Mouse (Mus musculus) midbrain, embryonic 16.5 days (tissue): ENCODE results near the gene Limch1. TPM values are rescaled to one million over a fixed set of nuclear protein-coding genes. Genes with fewer than 3 reads are reported as not detected.

Experiments used
- ATAC-seq: fragments of 200-750 bp; cut with Nextera tagmentation; 2 replicates; pipeline ENCODE4 v1.8.0; 2017; ENCODE audit warnings: moderate TSS enrichment
- H3K27ac ChIP-seq: fragments of 300-500 bp; sonication (generic); 2 replicates; pipeline ENCODE4 v1.5.1; 2014; ENCODE audit warnings: mild to moderate bottlenecking, low read length, mixed read lengths
- H3K27me3 ChIP-seq: fragments of 300-500 bp; sonication (generic); 2 replicates; pipeline ENCODE4 v1.6.1; 2014; ENCODE audit warnings: low read depth, low read length, mixed read lengths; ENCODE audit not compliant: control insufficient read depth, insufficient read depth
- H3K36me3 ChIP-seq: fragments of 300-500 bp; sonication (generic); 2 replicates; pipeline ENCODE4 v1.6.1; 2014; ENCODE audit warnings: mild to moderate bottlenecking, low read length, moderate library complexity, mixed read lengths; ENCODE audit not compliant: control insufficient read depth, insufficient read depth
- H3K4me1 ChIP-seq: fragments of 300-500 bp; sonication (generic); 2 replicates; pipeline ENCODE4 v1.6.1; 2014; ENCODE audit warnings: mild to moderate bottlenecking, low read length, mixed read lengths; ENCODE audit not compliant: control insufficient read depth, insufficient read depth
- H3K4me2 ChIP-seq: fragments of 300-500 bp; sonication (generic); 2 replicates; pipeline ENCODE4 v1.6.1; 2014; ENCODE audit warnings: mild to moderate bottlenecking, low read length, mixed read lengths
- H3K4me3 ChIP-seq: fragments of 300-500 bp; sonication (generic); 2 replicates; pipeline ENCODE4 v1.5.1; 2014; ENCODE audit warnings: low read depth, mild to moderate bottlenecking, low read length, moderate library complexity, mixed read lengths
- H3K9ac ChIP-seq: fragments of 300-500 bp; sonication (generic); 2 replicates; pipeline ENCODE4 v1.6.1; 2014; ENCODE audit warnings: low read depth, low read length, mixed read lengths
- H3K9me3 ChIP-seq: fragments of 300-500 bp; sonication (generic); replicated peaks from 2 replicates; pipeline ENCODE4 v1.6.1; 2014; ENCODE audit warnings: mild to moderate bottlenecking, low read length, mixed read lengths; ENCODE audit not compliant: control insufficient read depth, poor library complexity, severe bottlenecking
- WGBS: fragments of 180-500 bp; shearing (Covaris S2); extraction: QIAGEN DNeasy Blood & Tissue Kit; methylation state at CpG from one replicate; pipeline ENCODE4 v1.1.7; 2014; 5-methylcytosine and 5-hydroxymethylcytosine counted together
- polyA plus RNA-seq: library from polyadenylated mRNA; unstranded; fragments of >200 nt; fragmentation: Nextera tagmentation; extraction: Ambion mirVana; gene quantifications from 2 replicates; pipeline ENCODE4 v1.2.1, GENCODE M21; 2015

Limch1 gene
- polyA plus RNA-seq, 1 experiment from 2014 or later, result 48.8 TPM

GRCm38 (mm10) chr5:66751332-66751980 lies 5.8 kb downstream of the Limch1 start:
- Histone ChIP-seq H3K27ac (no peak overlapping the region), H3K4me3 (no peak overlapping the region)
- no peak for ATAC-seq

GRCm38 (mm10) chr5:66753620-66754019 lies 8.0 kb downstream of the Limch1 start:
- no peak for ATAC-seq
- no peaks in the 10 kb centered on the region for H3K9me3 ChIP-seq
- H3K9ac ChIP-seq, result no peak overlapping the region
- H3K36me3 ChIP-seq, result no peaks in the 10 kb centered on the region
- H3K4me1 ChIP-seq, result peaks cover 32% of the 10 kb centered on the region
- H3K27me3 ChIP-seq, result no peaks in the 10 kb centered on the region
- 92% methylated on average over 9 of the region's 9 CpGs for WGBS
- no peak overlapping the region for H3K4me3 ChIP-seq
- no peak overlapping the region for H3K27ac ChIP-seq
- H3K4me2 ChIP-seq, result no peak overlapping the region

More at GRCm38 (mm10) chr5:66751332-66751980, 5.8 kb downstream of the Limch1 start:
- H3K4me2 ChIP-seq, result no peak overlapping the region
- WGBS, result 36% methylated on average over 3 of the region's 3 CpGs
- H3K27me3 ChIP-seq, result no peaks in the 10 kb centered on the region
- no peak overlapping the region for H3K9ac ChIP-seq
- H3K36me3 ChIP-seq, result no peaks in the 10 kb centered on the region
- no peaks in the 10 kb centered on the region for H3K9me3 ChIP-seq
- H3K4me1 ChIP-seq, result peaks cover 29% of the 10 kb centered on the region

- ATAC-seq, result peak; percentile 91
- Histone ChIP-seq H3K27me3 (no peaks in the 10 kb centered on the region), H3K9me3 (no peaks in the 10 kb centered on the region), H3K36me3 (no peaks in the 10 kb centered on the region), H3K9ac (peak overlapping the region; percentile 30; the same call in 1 of the 2 replicates), H3K27ac (peak overlapping the region; percentile 73), H3K4me2 (peak overlapping the region; percentile 12; the same call in 1 of the 2 replicates), H3K4me1 (peaks cover 19% of the 10 kb centered on the region), H3K4me3 (no peak overlapping the region)
- 65% methylated on average over 10 of the region's 10 CpGs for WGBS
Observed at GRCm38 (mm10) chr5:66756821-66757705, 11.4 kb downstream of the Limch1 start.

- ATAC-seq, result peak; percentile 49
- 41% methylated on average over 2 of the region's 2 CpGs for WGBS
- Histone ChIP-seq H3K4me1 (peaks cover 19% of the 10 kb centered on the region), H3K27ac (peak overlapping the region; percentile 70), H3K9me3 (no peaks in the 10 kb centered on the region), H3K27me3 (no peaks in the 10 kb centered on the region), H3K4me2 (no peak overlapping the region), H3K36me3 (no peaks in the 10 kb centered on the region), H3K9ac (no peak overlapping the region), H3K4me3 (no peak overlapping the region)
Observed at GRCm38 (mm10) chr5:66757706-66758237, 12.1 kb downstream of the Limch1 start.

GRCm38 (mm10) chr5:66759354-66759753 lies 13.7 kb downstream of the Limch1 start:
- Histone ChIP-seq H3K36me3 (no peaks in the 10 kb centered on the region), H3K4me1 (peaks cover 19% of the 10 kb centered on the region), H3K27ac (no peak overlapping the region), H3K9ac (no peak overlapping the region), H3K9me3 (no peaks in the 10 kb centered on the region), H3K4me2 (no peak overlapping the region), H3K27me3 (no peaks in the 10 kb centered on the region), H3K4me3 (no peak overlapping the region)
- WGBS, result 70% methylated on average over 2 of the region's 2 CpGs
- no peak for ATAC-seq

- no peak overlapping the region for H3K9ac ChIP-seq
Observed at GRCm38 (mm10) chr5:66760747-66761146, 15.1 kb downstream of the Limch1 start.

GRCm38 (mm10) chr5:66762006-66762405 lies 16.4 kb downstream of the Limch1 start:
- H3K4me3 ChIP-seq, result no peak overlapping the region
- H3K27me3 ChIP-seq, result no peaks in the 10 kb centered on the region
- no peak overlapping the region for H3K4me2 ChIP-seq
- no peak for ATAC-seq
- H3K4me1 ChIP-seq, result peaks cover 13% of the 10 kb centered on the region
- H3K9me3 ChIP-seq, result no peaks in the 10 kb centered on the region
- H3K9ac ChIP-seq, result no peak overlapping the region
- H3K27ac ChIP-seq, result no peak overlapping the region
- H3K36me3 ChIP-seq, result no peaks in the 10 kb centered on the region
- 85% methylated on average over 2 of the region's 2 CpGs for WGBS

More at GRCm38 (mm10) chr5:66760747-66761146, 15.1 kb downstream of the Limch1 start:
- Histone ChIP-seq H3K27me3 (no peaks in the 10 kb centered on the region), H3K27ac (no peak overlapping the region), H3K4me3 (no peak overlapping the region), H3K9me3 (no peaks in the 10 kb centered on the region), H3K4me1 (peaks cover 19% of the 10 kb centered on the region), H3K36me3 (no peaks in the 10 kb centered on the region), H3K4me2 (no peak overlapping the region)
- ATAC-seq, result no peak
- 77% methylated on average over 10 of the region's 10 CpGs for WGBS

GRCm38 (mm10) chr5:66764129-66764528 lies 18.5 kb downstream of the Limch1 start:
- no peaks in the 10 kb centered on the region for H3K36me3 ChIP-seq
- no peak overlapping the region for H3K9ac ChIP-seq
- H3K4me2 ChIP-seq, result no peak overlapping the region
- no peak overlapping the region for H3K27ac ChIP-seq
- 81% methylated on average over 6 of the region's 6 CpGs for WGBS
- H3K4me1 ChIP-seq, result no peaks in the 10 kb centered on the region
- H3K9me3 ChIP-seq, result no peaks in the 10 kb centered on the region
- no peak overlapping the region for H3K4me3 ChIP-seq
- H3K27me3 ChIP-seq, result no peaks in the 10 kb centered on the region
- no peak for ATAC-seq

- Histone ChIP-seq H3K27ac (no peak overlapping the region), H3K4me1 (no peaks in the 10 kb centered on the region), H3K4me2 (no peak overlapping the region), H3K9me3 (no peaks in the 10 kb centered on the region), H3K27me3 (no peaks in the 10 kb centered on the region), H3K4me3 (no peak overlapping the region), H3K36me3 (no peaks in the 10 kb centered on the region), H3K9ac (no peak overlapping the region)
- ATAC-seq, result no peak
- WGBS, result 66% methylated on average over 2 of the region's 2 CpGs
Observed at GRCm38 (mm10) chr5:66765911-66766310, 20.3 kb downstream of the Limch1 start.
